Mouse (Mus musculus) liver, embryonic 15.5 days (tissue): ENCODE measurements around the gene Irf8. TPM values are rescaled to one million over a fixed set of nuclear protein-coding genes. Genes with fewer than 3 reads are reported as not detected.
"Not testable (repeated sequence)": the region's sequence is repeated elsewhere in the genome, so short reads cannot be mapped to it uniquely, and the experiment has no call there.

ENCODE experiments used
- ATAC-seq: fragments of 200-750 bp; cut with Nextera tagmentation; 2 replicates; pipeline ENCODE4 v1.8.0; 2017; ENCODE audit warnings: moderate number of reproducible peaks, mild to moderate bottlenecking, moderate library complexity; ENCODE audit not compliant: insufficient read depth
- H3K27ac ChIP-seq: fragments of 300-500 bp; sonication (generic); replicated peaks from 2 replicates; pipeline ENCODE4 v1.5.1; 2015; ENCODE audit warnings: mild to moderate bottlenecking, inconsistent platforms
- H3K27me3 ChIP-seq: fragments of 300-500 bp; sonication (generic); 2 replicates; pipeline ENCODE4 v1.6.1; 2015; ENCODE audit warnings: mild to moderate bottlenecking, inconsistent platforms
- H3K36me3 ChIP-seq: fragments of 300-500 bp; sonication (generic); replicated peaks from 2 replicates; pipeline ENCODE4 v1.6.1; 2015; ENCODE audit warnings: moderate library complexity, mild to moderate bottlenecking, inconsistent platforms
- H3K4me1 ChIP-seq: fragments of 300-500 bp; sonication (generic); replicated peaks from 2 replicates; pipeline ENCODE4 v1.6.1; 2015; ENCODE audit warnings: inconsistent platforms
- H3K4me2 ChIP-seq: fragments of 300-500 bp; sonication (generic); 2 replicates; pipeline ENCODE4 v1.6.1; 2015; ENCODE audit warnings: moderate library complexity, mild to moderate bottlenecking, inconsistent platforms
- H3K4me3 ChIP-seq: fragments of 300-500 bp; sonication (generic); replicated peaks from 2 replicates; pipeline ENCODE4 v1.5.1; 2015; ENCODE audit warnings: mild to moderate bottlenecking, inconsistent platforms
- H3K9ac ChIP-seq: fragments of 300-500 bp; sonication (generic); 2 replicates; pipeline ENCODE4 v1.6.1; 2015; ENCODE audit warnings: moderate library complexity, mild to moderate bottlenecking, inconsistent platforms
- H3K9me3 ChIP-seq: fragments of 300-500 bp; sonication (generic); replicated peaks from 2 replicates; pipeline ENCODE4 v1.6.1; 2016; ENCODE audit warnings: inconsistent platforms
- WGBS: fragments of 180-500 bp; shearing (Covaris S2); methylation state at CpG from one replicate; pipeline ENCODE4 v1.1.7; 2015; ENCODE audit warnings: mixed read lengths; ENCODE audit not compliant: insufficient replicate concordance; 5-methylcytosine and 5-hydroxymethylcytosine counted together
- polyA plus RNA-seq: library from polyadenylated mRNA; unstranded; fragments of >200 nt; fragmentation: Nextera tagmentation; extraction: Ambion mirVana; gene quantifications from 2 replicates; pipeline ENCODE4 v1.2.1, GENCODE M21; 2015

Gene Irf8
- polyA plus RNA-seq, 1 experiment from 2014 or later: 17.4 TPM

DNA sequence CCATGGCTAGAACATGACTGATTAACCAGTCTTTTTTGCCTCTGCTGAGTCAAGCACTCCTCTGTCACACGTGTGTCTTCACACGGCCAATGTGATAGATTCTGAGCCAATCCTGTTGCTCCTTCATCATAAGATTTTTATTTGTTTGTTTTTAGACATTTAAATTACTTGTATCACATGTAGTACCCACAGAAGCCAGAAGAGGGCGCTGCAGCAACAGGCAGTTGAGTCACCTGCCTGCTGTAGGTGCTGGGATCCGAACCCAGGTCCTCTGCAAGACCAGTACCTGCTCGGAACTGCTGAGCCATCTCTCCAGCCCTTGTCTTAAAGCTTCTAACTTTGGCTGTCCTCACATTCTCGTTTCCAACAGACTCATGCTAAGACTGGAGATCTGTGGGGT is 13.1 kb upstream of the Irf8 start:
- no peaks in the 10 kb centered on the region for H3K36me3 ChIP-seq
- H3K27me3 ChIP-seq: no peaks in the 10 kb centered on the region
- 52% methylated on average over 6 of the region's 6 CpGs for WGBS
- no peak overlapping the region for H3K27ac ChIP-seq
- no peaks in the 10 kb centered on the region for H3K9me3 ChIP-seq
- H3K4me3 ChIP-seq: no peak overlapping the region
- H3K4me1 ChIP-seq: 0 out of 2 replicates have a peak, but pooled peaks cover 4% of the 10 kb centered on the region
- H3K9ac ChIP-seq: no peak overlapping the region
- no peak for ATAC-seq
- no peak overlapping the region for H3K4me2 ChIP-seq

DNA sequence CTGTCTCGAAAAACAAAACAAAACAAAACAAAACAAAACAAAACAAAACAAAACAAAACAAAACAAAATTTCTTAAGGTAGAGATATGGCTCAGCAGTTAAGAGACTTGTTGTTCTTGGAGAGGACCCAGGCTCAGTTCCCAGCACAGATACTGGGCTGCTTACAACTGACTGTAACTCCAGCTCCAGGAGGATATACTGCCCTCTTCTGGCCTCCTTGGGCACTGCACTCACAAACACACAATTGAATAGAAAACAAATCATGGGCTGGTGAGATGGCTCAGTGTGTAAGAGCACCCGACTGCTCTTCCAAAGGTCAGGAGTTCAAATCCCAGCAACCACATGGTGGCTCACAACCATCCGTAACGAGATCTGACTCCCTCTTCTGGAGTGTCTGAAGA is 12.1 kb upstream of the Irf8 start:
- H3K4me1 ChIP-seq: 0 out of 2 replicates have a peak, but pooled peaks cover 10% of the 10 kb centered on the region
- H3K4me3 ChIP-seq, H3K9me3 ChIP-seq, H3K4me2 ChIP-seq, ATAC-seq, H3K27me3 ChIP-seq, H3K36me3 ChIP-seq, H3K9ac ChIP-seq, H3K27ac ChIP-seq: not testable (repeated sequence)
- 74% methylated on average over 4 of the region's 4 CpGs for WGBS

DNA sequence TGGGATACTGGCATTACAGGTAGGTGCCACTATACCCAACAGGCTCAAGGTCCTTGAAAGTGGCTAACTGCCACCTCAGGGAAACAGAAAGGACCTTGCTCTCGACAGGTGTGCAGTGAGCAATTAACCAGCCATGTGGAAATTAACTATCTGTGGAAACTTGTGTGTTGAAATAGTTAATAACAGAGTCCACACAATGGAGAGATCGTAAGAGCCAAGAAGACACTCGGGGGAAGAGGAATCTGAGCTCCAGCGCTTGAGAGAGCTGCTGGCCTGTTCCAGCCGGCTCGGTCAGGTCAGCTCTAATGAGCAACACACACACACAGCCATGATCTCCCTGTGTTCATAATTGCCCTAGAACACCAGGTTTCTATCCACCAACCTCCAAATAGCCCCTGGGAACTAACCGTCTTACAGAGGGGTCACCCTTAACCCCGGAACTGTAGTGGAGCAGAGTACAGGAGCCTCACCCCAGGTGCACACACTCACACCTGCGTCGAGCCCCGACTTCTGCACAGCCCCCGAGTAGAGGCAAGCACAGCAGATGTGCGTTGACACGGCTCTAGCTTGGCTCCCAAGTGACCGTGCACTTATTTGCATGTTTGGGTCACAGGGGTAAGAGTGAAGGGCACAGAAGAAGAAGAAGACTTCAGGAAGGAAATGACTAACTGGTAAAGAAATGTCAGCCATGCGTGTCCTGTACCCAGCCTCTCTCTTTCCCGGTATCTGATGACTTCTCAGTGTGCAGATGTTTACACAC is 11.2 kb upstream of the Irf8 start:
- no peak overlapping the region for H3K9ac ChIP-seq
- H3K4me1 ChIP-seq: 0 out of 2 replicates have a peak, but pooled peaks cover 10% of the 10 kb centered on the region
- WGBS: 46% methylated on average over 17 of the region's 17 CpGs
- no peak for ATAC-seq
- no peaks in the 10 kb centered on the region for H3K9me3 ChIP-seq
- no peak overlapping the region for H3K4me2 ChIP-seq
- no peak overlapping the region for H3K4me3 ChIP-seq
- no peak overlapping the region for H3K27ac ChIP-seq
- no peaks in the 10 kb centered on the region for H3K27me3 ChIP-seq
- H3K36me3 ChIP-seq: no peaks in the 10 kb centered on the region

DNA sequence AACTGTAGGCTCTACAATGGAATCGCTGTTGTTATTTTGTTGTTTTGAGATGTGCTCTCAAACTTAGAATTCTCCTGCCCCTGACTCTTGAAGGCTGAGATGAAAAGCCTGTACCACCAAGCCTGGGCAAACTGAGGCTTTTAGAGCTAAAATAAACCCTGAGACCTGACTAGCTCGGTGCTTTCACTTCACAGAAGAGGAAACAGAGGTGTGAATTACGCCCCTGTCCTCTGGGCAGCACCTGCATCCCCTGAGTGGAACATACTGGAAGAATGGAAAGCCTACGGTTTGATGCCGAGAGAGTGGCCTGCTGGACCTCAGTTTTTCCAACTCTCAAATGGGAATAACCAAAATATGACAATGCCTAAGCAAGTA is 10.6 kb upstream of the Irf8 start:
- H3K4me2 ChIP-seq: no peak overlapping the region
- no peaks in the 10 kb centered on the region for H3K27me3 ChIP-seq
- no peak overlapping the region for H3K27ac ChIP-seq
- no peaks in the 10 kb centered on the region for H3K36me3 ChIP-seq
- no peak for ATAC-seq
- H3K4me1 ChIP-seq: 0 out of 2 replicates have a peak, but pooled peaks cover 10% of the 10 kb centered on the region
- no peak overlapping the region for H3K4me3 ChIP-seq
- no peaks in the 10 kb centered on the region for H3K9me3 ChIP-seq
- 47% methylated on average over 5 of the region's 5 CpGs for WGBS
- H3K9ac ChIP-seq: no peak overlapping the region

DNA sequence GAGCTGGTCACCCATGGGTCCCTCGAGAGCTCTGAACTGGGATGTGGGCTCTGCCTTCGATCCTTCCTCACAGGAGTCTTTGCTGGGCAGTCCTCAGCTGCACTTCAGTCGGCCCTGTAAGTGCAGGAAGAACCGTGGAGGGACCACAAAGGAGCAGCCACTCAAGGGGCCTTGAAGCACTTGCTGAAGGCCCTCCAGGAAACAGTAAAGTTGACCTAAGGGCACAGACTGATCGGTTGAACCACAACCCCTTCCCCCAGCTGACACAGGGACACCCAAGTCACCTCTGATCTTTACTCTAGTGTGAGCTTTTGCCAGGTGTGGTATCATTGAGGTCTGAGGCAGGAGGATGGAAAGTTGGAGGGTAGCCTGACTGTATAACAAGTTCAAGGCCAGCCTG is 10.1 kb upstream of the Irf8 start:
- 0 out of 2 replicates have a peak, but pooled peaks cover 10% of the 10 kb centered on the region for H3K4me1 ChIP-seq
- no peak overlapping the region for H3K27ac ChIP-seq
- H3K4me2 ChIP-seq: no peak overlapping the region
- H3K4me3 ChIP-seq: no peak overlapping the region
- H3K27me3 ChIP-seq: no peaks in the 10 kb centered on the region
- 23% methylated on average over 5 of the region's 5 CpGs for WGBS
- H3K9ac ChIP-seq: no peak overlapping the region
- H3K36me3 ChIP-seq: no peaks in the 10 kb centered on the region
- no peaks in the 10 kb centered on the region for H3K9me3 ChIP-seq
- ATAC-seq: no peak

GRCm38 (mm10) chr8:120728488-120729160 is 7.5 kb upstream of the Irf8 start:
- Histone ChIP-seq H3K9ac (no peak overlapping the region), H3K4me1 (0 out of 2 replicates have a peak, but pooled peaks cover 10% of the 10 kb centered on the region), H3K27me3 (0 out of 2 replicates have a peak, but pooled peaks cover 6% of the 10 kb centered on the region), H3K4me3 (no peak overlapping the region), H3K36me3 (no peaks in the 10 kb centered on the region), H3K4me2 (no peak overlapping the region), H3K27ac (no peak overlapping the region), H3K9me3 (no peaks in the 10 kb centered on the region)
- 39% methylated on average over 9 of the region's 9 CpGs for WGBS
- ATAC-seq: 0 out of 2 replicates have a peak, but pooled peaks have one; percentile 42

DNA sequence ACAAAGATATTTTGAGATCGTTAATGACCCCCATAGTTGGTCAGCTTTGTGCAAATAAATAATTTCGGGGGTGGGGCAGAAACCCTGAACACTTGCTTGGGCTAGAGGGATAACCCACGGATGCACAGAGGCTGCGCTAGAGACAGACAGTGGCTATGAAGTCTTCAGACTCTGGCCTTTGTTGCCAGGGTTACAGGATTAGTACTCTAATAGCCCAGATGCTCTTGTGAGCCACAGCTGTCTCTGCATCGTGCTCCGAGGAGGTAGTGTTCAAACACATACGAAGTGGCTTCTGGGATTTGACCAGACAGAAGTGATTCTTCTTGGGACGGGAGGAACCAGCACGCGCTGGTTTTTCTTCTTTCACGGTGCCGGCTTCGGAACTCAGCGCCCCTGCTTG is 4.6 kb upstream of the Irf8 start:
- no peak overlapping the region for H3K4me3 ChIP-seq
- 0 out of 2 replicates have a peak, but pooled peaks cover 10% of the 10 kb centered on the region for H3K4me1 ChIP-seq
- ATAC-seq: no peak
- no peak overlapping the region for H3K27ac ChIP-seq
- H3K9me3 ChIP-seq: no peaks in the 10 kb centered on the region
- peaks cover 35% of the 10 kb centered on the region for H3K27me3 ChIP-seq
- H3K9ac ChIP-seq: no peak overlapping the region
- H3K4me2 ChIP-seq: no peak overlapping the region
- H3K36me3 ChIP-seq: no peaks in the 10 kb centered on the region
- 49% methylated on average over 14 of the region's 14 CpGs for WGBS

DNA sequence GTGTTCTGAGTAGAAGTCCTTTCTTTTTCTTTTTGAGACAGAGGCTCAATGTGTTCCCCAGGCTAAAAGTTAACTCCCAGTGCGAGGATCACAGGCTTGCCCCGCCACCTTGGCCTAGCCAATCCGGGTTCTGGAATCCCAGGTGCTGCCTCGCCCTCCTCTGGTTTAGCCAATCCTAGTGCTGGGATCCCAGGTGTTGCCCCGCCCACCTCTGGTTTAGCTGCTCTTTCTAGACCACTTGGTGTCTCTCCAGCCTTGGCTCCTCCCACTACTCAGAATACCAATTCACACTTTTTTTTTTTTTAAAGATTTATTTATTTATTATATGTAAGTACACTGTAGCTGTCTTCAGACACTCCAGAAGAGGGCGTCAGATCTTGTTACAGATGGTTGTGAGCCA is 4.1 kb upstream of the Irf8 start:
- Histone ChIP-seq H3K4me3 (no peak overlapping the region), H3K27ac (no peak overlapping the region), H3K27me3 (peaks cover 40% of the 10 kb centered on the region), H3K9me3 (no peaks in the 10 kb centered on the region), H3K4me1 (0 out of 2 replicates have a peak, but pooled peaks cover 10% of the 10 kb centered on the region), H3K36me3 (no peaks in the 10 kb centered on the region), H3K9ac (no peak overlapping the region), H3K4me2 (no peak overlapping the region)
- WGBS: 53% methylated on average over 6 of the region's 6 CpGs
- no peak for ATAC-seq

GRCm38 (mm10) chr8:120736486-120736885 is 328 bp downstream of the Irf8 start:
- 0 out of 2 replicates have a peak, but pooled peaks cover 3% of the 10 kb centered on the region for H3K4me1 ChIP-seq
- peak overlapping the region; percentile 12; the same call in 1 of the 2 replicates for H3K9ac ChIP-seq
- H3K4me2 ChIP-seq: peak overlapping the region; percentile 66
- H3K9me3 ChIP-seq: no peaks in the 10 kb centered on the region
- WGBS: 5% methylated on average over 11 of the region's 11 CpGs
- H3K4me3 ChIP-seq: peak overlapping the region; percentile 50
- H3K36me3 ChIP-seq: no peaks in the 10 kb centered on the region
- H3K27ac ChIP-seq: no peak overlapping the region
- ATAC-seq: no peak
- H3K27me3 ChIP-seq: peaks cover 55% of the 10 kb centered on the region

DNA sequence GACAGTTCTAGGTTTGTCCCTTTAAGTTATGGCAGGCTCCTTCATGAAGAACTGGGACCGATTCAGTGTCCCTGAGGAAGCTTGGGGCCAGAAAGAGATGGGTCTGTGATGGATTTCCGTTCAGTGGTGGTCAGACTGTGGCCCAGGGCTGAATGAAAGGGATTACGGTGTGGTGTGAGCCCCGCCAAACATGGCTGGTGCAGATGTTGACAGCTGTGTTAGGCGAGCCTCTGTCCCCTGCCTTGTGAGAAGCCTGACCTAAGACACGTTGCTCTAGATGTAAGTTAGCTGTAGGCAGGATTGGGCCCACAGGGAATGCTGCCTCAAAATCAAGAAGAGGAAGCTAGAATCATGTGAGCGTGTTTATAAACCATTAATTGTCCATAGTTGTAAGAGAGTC is 1.0 kb downstream of the Irf8 start:
- Histone ChIP-seq H3K27ac (no peak overlapping the region), H3K4me2 (peak overlapping the region; percentile 66), H3K36me3 (no peaks in the 10 kb centered on the region), H3K9ac (no peak overlapping the region), H3K9me3 (no peaks in the 10 kb centered on the region), H3K4me1 (0 out of 2 replicates have a peak, but pooled peaks cover 3% of the 10 kb centered on the region), H3K4me3 (peak overlapping the region; percentile 50), H3K27me3 (peaks cover 55% of the 10 kb centered on the region)
- 49% methylated on average over 7 of the region's 7 CpGs for WGBS
- no peak for ATAC-seq

GRCm38 (mm10) chr8:120738771-120739170 is 2.6 kb downstream of the Irf8 start:
- Histone ChIP-seq H3K4me2 (no peak overlapping the region; the same call in 1 of the 2 replicates), H3K27ac (no peak overlapping the region), H3K4me1 (peaks cover 15% of the 10 kb centered on the region), H3K9ac (no peak overlapping the region), H3K4me3 (no peak overlapping the region), H3K36me3 (no peaks in the 10 kb centered on the region), H3K27me3 (peaks cover 48% of the 10 kb centered on the region), H3K9me3 (no peaks in the 10 kb centered on the region)
- 62% methylated on average over 4 of the region's 4 CpGs for WGBS
- no peak for ATAC-seq
